Mouse (Mus musculus) spleen, postnatal 10 days (tissue): Measurements from ENCODE around the gene Fbxo28.
A peak's percentile ranks its signal among the peaks of the same experiment; 100 is the strongest.

Experiments used
- DNase-seq, 2 experiments: peaks; one replicate each; pipeline ENCODE4 v3.0.0; 2021 to 2022; ENCODE audit warnings: low spot score in 2 of 2

Gene Fbxo28

GRCm38 (mm10) chr1:182340821-182341781 is at the start of gene Fbxo28:
Gene Fbxo28 (minus strand): TSS chr1:182341629.
- DNase-seq, result peak; percentile 74 to 89

- no peak for DNase-seq
Observed at GRCm38 (mm10) chr1:182388729-182389128, 47.3 kb upstream of the Fbxo28 start.

GRCm38 (mm10) chr1:182386449-182386848 is 45.0 kb upstream of the Fbxo28 start:
- no peak for DNase-seq

- DNase-seq, result no peak
Observed at GRCm38 (mm10) chr1:182383096-182383495, 41.7 kb upstream of the Fbxo28 start.

- no peak for DNase-seq
Observed at GRCm38 (mm10) chr1:182381327-182381726, 39.9 kb upstream of the Fbxo28 start.

GRCm38 (mm10) chr1:182380683-182381082 is 39.3 kb upstream of the Fbxo28 start:
- no peak for DNase-seq

- DNase-seq, result no peak
Observed at GRCm38 (mm10) chr1:182378876-182379275, 37.4 kb upstream of the Fbxo28 start.

- DNase-seq, result no peak
Observed at GRCm38 (mm10) chr1:182378205-182378835, 36.9 kb upstream of the Fbxo28 start.

- no peak for DNase-seq
Observed at GRCm38 (mm10) chr1:182377519-182377918, 36.1 kb upstream of the Fbxo28 start.

GRCm38 (mm10) chr1:182376826-182377225 is 35.4 kb upstream of the Fbxo28 start:
- DNase-seq, result no peak

- DNase-seq, result no peak
Observed at GRCm38 (mm10) chr1:182376221-182376620, 34.8 kb upstream of the Fbxo28 start.

- no peak for DNase-seq
Observed at GRCm38 (mm10) chr1:182371891-182372290, 30.5 kb upstream of the Fbxo28 start.

- DNase-seq, result no peak
Observed at GRCm38 (mm10) chr1:182369435-182369834, 28.0 kb upstream of the Fbxo28 start.

GRCm38 (mm10) chr1:182368782-182369181 is 27.4 kb upstream of the Fbxo28 start:
- DNase-seq, result no peak

- DNase-seq, result no peak
Observed at GRCm38 (mm10) chr1:182368309-182368708, 26.9 kb upstream of the Fbxo28 start.

GRCm38 (mm10) chr1:182363683-182364404 is 22.4 kb upstream of the Fbxo28 start:
- DNase-seq, result no peak

- peak in 1 of 2 experiments; percentile 30 for DNase-seq
Observed at GRCm38 (mm10) chr1:182362703-182363102, 21.3 kb upstream of the Fbxo28 start.

- no peak for DNase-seq
Observed at GRCm38 (mm10) chr1:182358133-182358532, 16.7 kb upstream of the Fbxo28 start.

- DNase-seq, result no peak
Observed at GRCm38 (mm10) chr1:182354504-182355147, 13.2 kb upstream of the Fbxo28 start.

GRCm38 (mm10) chr1:182349557-182349956 is 8.1 kb upstream of the Fbxo28 start:
- DNase-seq, result no peak

- DNase-seq, result no peak
Observed at GRCm38 (mm10) chr1:182346491-182346890, 5.1 kb upstream of the Fbxo28 start.

GRCm38 (mm10) chr1:182345857-182346256 is 4.4 kb upstream of the Fbxo28 start:
- no peak for DNase-seq
